Comparison of ENCODE assay signal across 30 mouse cellular contexts in genomic region chr11:41825978-41826679, GRCm38 (mm10).
DNase-seq lines count a peak whose midpoint lies in the region; ATAC-seq and TF ChIP-seq lines count a peak whose summit lies in the region.
"Had no signal": no experiment of that assay in that cellular context is flagged by ENCODE, and none has a peak within 500 bp of the region (broad histone marks: within the 10 kb centered on the region; RNA-seq: fewer than 3 reads in every experiment).

No protein-coding gene starts in this region.

- H3K4me1 ChIP-seq in midbrain, embryonic 10.5 days = peaks cover 8% of the 10 kb centered on the region
- no peaks in the 10 kb centered on the region for H3K4me1 ChIP-seq in midbrain, embryonic 14.5 days (ENCODE audit: control insufficient read depth, insufficient read depth, low read length)
- H3K4me1 ChIP-seq in ES-Bruce4 (ENCODE audit: control insufficient read depth, insufficient read depth, low read length) = no peaks in the 10 kb centered on the region
- H3K4me1 ChIP-seq: embryonic facial prominence, embryonic 13.5 days; heart, embryonic 12.5 days; limb, embryonic 15.5 days; liver, embryonic 13.5 days; megakaryocyte, embryonic 14.5 days; neural tube, embryonic 12.5 days had no signal

- 16% methylated on average over 2 of the region's 2 CpGs for WGBS in midbrain, embryonic 10.5 days
- WGBS in midbrain, embryonic 14.5 days = 27% methylated on average over 2 of the region's 2 CpGs

- TF ChIP-seq EP300 in ES-Bruce4 (IDR thresholded peaks at IDR 0.05; ENCODE audit: insufficient read depth, low read depth, low read length) = peak; percentile 93

- no peak overlapping the region for H3K27ac ChIP-seq in midbrain, embryonic 10.5 days (replicated peaks)
- no peak overlapping the region for H3K27ac ChIP-seq in midbrain, embryonic 14.5 days (replicated peaks; ENCODE audit: low read depth, low read length)
- H3K27ac ChIP-seq in ES-Bruce4 (ENCODE audit: insufficient read depth, low read length) = peak overlapping the region; percentile 77
- H3K27ac ChIP-seq: embryonic facial prominence, embryonic 13.5 days; forebrain, embryonic 10.5 days; heart, adult 2 months; kidney, postnatal 0 days; limb, embryonic 10.5 days; limb, embryonic 15.5 days; liver, embryonic 13.5 days; neural tube, embryonic 12.5 days had no signal

- H3K36me3 ChIP-seq in midbrain, embryonic 10.5 days = no peaks in the 10 kb centered on the region
- H3K36me3 ChIP-seq in midbrain, embryonic 14.5 days (ENCODE audit: control insufficient read depth, insufficient read depth, low read length) = no peaks in the 10 kb centered on the region
- H3K36me3 ChIP-seq in ES-Bruce4 (ENCODE audit: control insufficient read depth, insufficient read depth, low read length, poor library complexity, severe bottlenecking) = no peaks in the 10 kb centered on the region
- H3K36me3 ChIP-seq: embryonic facial prominence, embryonic 13.5 days; forebrain, embryonic 10.5 days; G1E; heart, embryonic 12.5 days; limb, embryonic 10.5 days; limb, embryonic 15.5 days; liver, embryonic 13.5 days; neural tube, embryonic 12.5 days had no signal

- H3K4me3 ChIP-seq in midbrain, embryonic 10.5 days = no peak overlapping the region
- H3K4me3 ChIP-seq in midbrain, embryonic 14.5 days (replicated peaks; ENCODE audit: low read depth, low read length) = no peak overlapping the region
- H3K4me3 ChIP-seq in ES-Bruce4 (ENCODE audit: low read depth, low read length) = no peak overlapping the region
- H3K4me3 ChIP-seq: embryonic facial prominence, embryonic 13.5 days; forebrain, embryonic 10.5 days; heart, adult 2 months; heart, embryonic 12.5 days; limb, embryonic 10.5 days; limb, embryonic 15.5 days; liver, embryonic 13.5 days; megakaryocyte, embryonic 14.5 days; neural tube, embryonic 12.5 days had no signal

- no peak for TF ChIP-seq CTCF in ES-Bruce4 (IDR thresholded peaks at IDR 0.05; ENCODE audit: low read depth, low read length)

- H3K9me3 ChIP-seq in midbrain, embryonic 10.5 days (replicated peaks) = no peaks in the 10 kb centered on the region
- H3K9me3 ChIP-seq in midbrain, embryonic 14.5 days (ENCODE audit: control insufficient read depth, low read length) = no peaks in the 10 kb centered on the region
- H3K9me3 ChIP-seq in ES-Bruce4 (replicated peaks; ENCODE audit: control insufficient read depth, insufficient read depth, low read length, poor library complexity, severe bottlenecking) = no peaks in the 10 kb centered on the region
- H3K9me3 ChIP-seq: embryonic facial prominence, embryonic 13.5 days; forebrain, embryonic 10.5 days; G1E; heart, embryonic 12.5 days; limb, embryonic 10.5 days; limb, embryonic 15.5 days; liver, embryonic 13.5 days; megakaryocyte, embryonic 14.5 days; neural tube, embryonic 12.5 days had no signal

- no peak for ATAC-seq in midbrain, embryonic 14.5 days (ENCODE audit: low FRiP score, low TSS enrichment)
- ATAC-seq: intestine, embryonic 16.5 days; lung, postnatal 0 days had no signal

- no peak overlapping the region for H3K4me2 ChIP-seq in midbrain, embryonic 14.5 days (ENCODE audit: low read length)
- H3K4me2 ChIP-seq: embryonic facial prominence, embryonic 13.5 days; heart, embryonic 12.5 days; limb, embryonic 15.5 days; liver, embryonic 13.5 days; neural tube, embryonic 12.5 days had no signal

- peak; percentile 13 for DNase-seq in midbrain, embryonic 10.5 days (ENCODE audit: low spot score)
- DNase-seq in midbrain, embryonic 14.5 days = no peak
- DNase-seq in ES-CJ7 (ENCODE audit: low read depth, low spot score) = peak; percentile 2
- peak; percentile 57 for DNase-seq in embryo, embryonic 10.5 days (ENCODE audit: low spot score)
- DNase-seq in testis, postnatal 14 days (ENCODE audit: low spot score) = no peak
- no peak for DNase-seq in cerebellum, postnatal 36 days
- no peak for DNase-seq in frontal cortex, postnatal 10 days (ENCODE audit: low spot score in 2 of 2)
- DNase-seq: adrenal gland, postnatal 36 days; B cell, adult 2 months; cerebellum, adult 18-20 months; cerebellum, postnatal 10 days; heart, adult 2 months; kidney, adult 8-10 months; kidney, postnatal 4 days; liver, embryonic 13.5 days; lung, adult 18-20 months; lung, postnatal 4 days; right cerebral cortex, postnatal 14 days had no signal

- no peaks in the 10 kb centered on the region for H3K27me3 ChIP-seq in midbrain, embryonic 10.5 days (ENCODE audit: low read depth, poor library complexity, severe bottlenecking)
- H3K27me3 ChIP-seq in midbrain, embryonic 14.5 days (ENCODE audit: control insufficient read depth, insufficient read depth, low read length) = no peaks in the 10 kb centered on the region
- no peaks in the 10 kb centered on the region for H3K27me3 ChIP-seq in ES-Bruce4 (ENCODE audit: control insufficient read depth, insufficient read depth, low read length, poor library complexity, severe bottlenecking)
- H3K27me3 ChIP-seq: embryonic facial prominence, embryonic 13.5 days; heart, embryonic 12.5 days; limb, embryonic 15.5 days; liver, embryonic 13.5 days; megakaryocyte, embryonic 14.5 days; neural tube, embryonic 12.5 days had no signal

- no peak overlapping the region for H3K9ac ChIP-seq in midbrain, embryonic 14.5 days (replicated peaks; ENCODE audit: low read length)
- no peak overlapping the region for H3K9ac ChIP-seq in ES-Bruce4 (ENCODE audit: low read depth, poor library complexity, severe bottlenecking)
- H3K9ac ChIP-seq: embryonic facial prominence, embryonic 13.5 days; heart, embryonic 12.5 days; limb, embryonic 15.5 days; liver, embryonic 13.5 days; neural tube, embryonic 12.5 days had no signal

- TF ChIP-seq POLR2A in ES-Bruce4 (IDR thresholded peaks at IDR 0.05; ENCODE audit: insufficient read depth, low read length) = no peak

Comparison
In these comparisons a context has a peak if more than half of its experiments do, and no peak if none do; other contexts are left out.
1. DNase-seq: peak in midbrain, embryonic 10.5 days (single experiment), ES-CJ7 (single experiment) and embryo, embryonic 10.5 days (single experiment); none in midbrain, embryonic 14.5 days (single experiment), testis, postnatal 14 days (single experiment), cerebellum, postnatal 36 days (0 of 2) and frontal cortex, postnatal 10 days (0 of 2).